Mouse (Mus musculus): Measurements from ENCODE around the gene Hhipl2. TPM values are rescaled to one million over a fixed set of nuclear protein-coding genes. Genes with fewer than 3 reads are reported as not detected.

Gene Hhipl2
- polyA plus RNA-seq, 1 experiment from 2014 or later, result 0.54 TPM

DNA sequence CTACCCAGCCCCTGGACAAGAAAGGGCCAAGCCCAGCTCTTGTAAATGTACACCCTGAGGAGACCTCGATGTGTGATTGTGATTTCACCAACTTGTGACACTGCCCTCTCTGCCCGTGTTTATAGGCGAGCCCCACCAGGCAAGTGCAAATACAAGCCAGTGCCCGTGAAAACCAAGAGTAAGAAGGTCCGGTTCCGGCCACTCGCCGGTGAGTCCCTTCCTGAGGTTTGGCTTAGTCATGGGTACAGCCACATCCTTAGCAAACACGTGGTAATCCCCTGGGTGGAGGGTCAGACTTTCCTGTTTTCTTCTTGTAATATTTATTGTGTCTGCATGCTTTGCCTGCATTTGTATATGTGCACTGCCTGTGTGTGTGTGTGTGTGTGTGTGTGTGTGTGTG lies 16.9 kb downstream of the Hhipl2 start:
- ATAC-seq (ENCODE audit: low FRiP score) (no peak), DNase-seq (ENCODE audit: low spot score) (no peak)
- 85% methylated on average over 9 of the region's 9 CpGs for WGBS
- Histone ChIP-seq H3K27me3 (ENCODE audit: control insufficient read depth, insufficient read depth, low read length) (no peaks in the 10 kb centered on the region), H3K9ac (ENCODE audit: low read depth, low read length) (no peak overlapping the region), H3K36me3 (ENCODE audit: control insufficient read depth, insufficient read depth, low read length) (no peaks in the 10 kb centered on the region), H3K4me1 (replicated peaks; ENCODE audit: control insufficient read depth, insufficient read depth, low read length) (no peaks in the 10 kb centered on the region), H3K9me3 (ENCODE audit: control insufficient read depth, low read length) (no peaks in the 10 kb centered on the region), H3K4me3 (ENCODE audit: low read depth, low read length) (no peak overlapping the region), H3K27ac (ENCODE audit: low read depth, low read length) (no peak overlapping the region), H3K4me2 (replicated peaks; ENCODE audit: low read depth, low read length) (no peak overlapping the region)

GRCm38 (mm10) chr1:183439036-183439435 lies 21.0 kb downstream of the Hhipl2 start:
- H3K27me3 ChIP-seq (ENCODE audit: control insufficient read depth, insufficient read depth, low read length), result no peaks in the 10 kb centered on the region
- H3K9ac ChIP-seq (ENCODE audit: low read depth, low read length), result no peak overlapping the region
- ATAC-seq (ENCODE audit: low FRiP score) (no peak), DNase-seq (ENCODE audit: low spot score) (peak; percentile 51)
- no peak overlapping the region for H3K27ac ChIP-seq (ENCODE audit: low read depth, low read length)
- no peaks in the 10 kb centered on the region for H3K9me3 ChIP-seq (ENCODE audit: control insufficient read depth, low read length)
- WGBS, result 27% methylated on average over 22 of the region's 22 CpGs
- no peak overlapping the region for H3K4me3 ChIP-seq (ENCODE audit: low read depth, low read length)
- no peak overlapping the region; the same call in 1 of the 2 replicates for H3K4me2 ChIP-seq (replicated peaks; ENCODE audit: low read depth, low read length)
- H3K4me1 ChIP-seq (replicated peaks; ENCODE audit: control insufficient read depth, insufficient read depth, low read length), result no peaks in the 10 kb centered on the region
- no peaks in the 10 kb centered on the region for H3K36me3 ChIP-seq (ENCODE audit: control insufficient read depth, insufficient read depth, low read length)

GRCm38 (mm10) chr1:183442015-183442774 lies 24.2 kb downstream of the Hhipl2 start:
- peak; percentile 43; the same call in 1 of the 2 replicates for ATAC-seq (ENCODE audit: low FRiP score)
- Histone ChIP-seq H3K9ac (ENCODE audit: low read depth, low read length) (no peak overlapping the region), H3K4me2 (replicated peaks; ENCODE audit: low read depth, low read length) (no peak overlapping the region), H3K4me3 (ENCODE audit: low read depth, low read length) (no peak overlapping the region), H3K27me3 (ENCODE audit: control insufficient read depth, insufficient read depth, low read length) (no peaks in the 10 kb centered on the region), H3K27ac (ENCODE audit: low read depth, low read length) (no peak overlapping the region), H3K9me3 (ENCODE audit: control insufficient read depth, low read length) (no peaks in the 10 kb centered on the region), H3K36me3 (ENCODE audit: control insufficient read depth, insufficient read depth, low read length) (no peaks in the 10 kb centered on the region), H3K4me1 (replicated peaks; ENCODE audit: control insufficient read depth, insufficient read depth, low read length) (no peaks in the 10 kb centered on the region)
- WGBS, result 30% methylated on average over 19 of the region's 19 CpGs
- peak; percentile 92 for DNase-seq (ENCODE audit: low spot score)

- ATAC-seq (ENCODE audit: low FRiP score), result peak; percentile 43; the same call in 1 of the 2 replicates
- H3K9me3 ChIP-seq (ENCODE audit: control insufficient read depth, low read length), result peaks cover 4% of the 10 kb centered on the region; the same call in 1 of the 2 replicates
- no peak overlapping the region for H3K4me3 ChIP-seq (ENCODE audit: low read depth, low read length)
- peak; percentile 11 for DNase-seq (ENCODE audit: low spot score)
- 28% methylated on average over 3 of the region's 3 CpGs for WGBS
- no peak overlapping the region; the same call in 1 of the 2 replicates for H3K27ac ChIP-seq (ENCODE audit: low read depth, low read length)
- H3K27me3 ChIP-seq (ENCODE audit: control insufficient read depth, insufficient read depth, low read length), result no peaks in the 10 kb centered on the region
- peaks cover 2% of the 10 kb centered on the region; the same call in 1 of the 2 replicates for H3K4me1 ChIP-seq (replicated peaks; ENCODE audit: control insufficient read depth, insufficient read depth, low read length)
- H3K36me3 ChIP-seq (ENCODE audit: control insufficient read depth, insufficient read depth, low read length), result no peaks in the 10 kb centered on the region
- no peak overlapping the region for H3K4me2 ChIP-seq (replicated peaks; ENCODE audit: low read depth, low read length)
- H3K9ac ChIP-seq (ENCODE audit: low read depth, low read length), result no peak overlapping the region
Measured at GRCm38 (mm10) chr1:183453066-183453465, 35.1 kb downstream of the Hhipl2 start.

Other genes with a start within 250 kb of the Hhipl2 start
- 11.2 and 12.7 TPM in 2 replicates for gene Disp1, start 196.7 kb upstream of the Hhipl2 start, polyA plus RNA-seq (2014; fragmentation: Nextera tagmentation; extraction: Ambion mirVana)
- 34.9 and 40.9 TPM in 2 replicates for gene Aida, start 121.6 kb upstream of the Hhipl2 start, polyA plus RNA-seq (2014; fragmentation: Nextera tagmentation; extraction: Ambion mirVana)
- gene Brox, start 120.9 kb upstream of the Hhipl2 start, polyA plus RNA-seq (2014; fragmentation: Nextera tagmentation; extraction: Ambion mirVana), result 73.1 and 82.3 TPM in 2 replicates
- 97.5 and 97.6 TPM in 2 replicates for gene Mia3, start 48.7 kb upstream of the Hhipl2 start, polyA plus RNA-seq (2014; fragmentation: Nextera tagmentation; extraction: Ambion mirVana)
- 18.4 and 20.2 TPM in 2 replicates for gene Taf1a, start 29.2 kb upstream of the Hhipl2 start, polyA plus RNA-seq (2014; fragmentation: Nextera tagmentation; extraction: Ambion mirVana)